Comparison of ENCODE assay signal across 13 mouse cellular contexts in genomic region chr1:134320691-134321301, GRCm38 (mm10). TPM values are rescaled to one million over a fixed set of nuclear protein-coding genes. Genes with fewer than 3 reads are reported as not detected.
DNase-seq lines count a peak whose midpoint lies in the region; ATAC-seq lines count a peak whose summit lies in the region.
"Had no signal": no experiment of that assay in that cellular context is flagged by ENCODE, and none has a peak within 500 bp of the region (broad histone marks: within the 10 kb centered on the region; RNA-seq: fewer than 3 reads in every experiment).

No protein-coding gene starts in this region.

- H3K9me3 ChIP-seq in forebrain, embryonic 10.5 days = no peaks in the 10 kb centered on the region
- H3K9me3 ChIP-seq in forebrain, embryonic 11.5 days (ENCODE audit: control insufficient read depth, low read length) = no peaks in the 10 kb centered on the region
- H3K9me3 ChIP-seq in hindbrain, embryonic 15.5 days = no peaks in the 10 kb centered on the region
- H3K9me3 ChIP-seq: G1E had no signal

- H3K36me3 ChIP-seq in forebrain, embryonic 10.5 days (replicated peaks) = no peaks in the 10 kb centered on the region
- H3K36me3 ChIP-seq in forebrain, embryonic 11.5 days (ENCODE audit: control insufficient read depth, insufficient read depth, low read length) = no peaks in the 10 kb centered on the region
- peaks cover 12% of the 10 kb centered on the region; the same call in 1 of the 2 replicates for H3K36me3 ChIP-seq in hindbrain, embryonic 15.5 days
- H3K36me3 ChIP-seq: G1E had no signal

- no peak overlapping the region for H3K9ac ChIP-seq in forebrain, embryonic 11.5 days (ENCODE audit: low read length)
- no peak overlapping the region for H3K9ac ChIP-seq in hindbrain, embryonic 15.5 days

- H3K27ac ChIP-seq in forebrain, embryonic 10.5 days = peak overlapping the region; percentile 46; the same call in 1 of the 2 replicates
- H3K27ac ChIP-seq in forebrain, embryonic 11.5 days (ENCODE audit: low read depth, low read length) = no peak overlapping the region
- no peak overlapping the region for H3K27ac ChIP-seq in hindbrain, embryonic 15.5 days (replicated peaks)

- no peaks in the 10 kb centered on the region for H3K27me3 ChIP-seq in forebrain, embryonic 10.5 days (ENCODE audit: poor library complexity, severe bottlenecking)
- no peaks in the 10 kb centered on the region for H3K27me3 ChIP-seq in forebrain, embryonic 11.5 days (ENCODE audit: control insufficient read depth, insufficient read depth, low read length)
- no peaks in the 10 kb centered on the region for H3K27me3 ChIP-seq in hindbrain, embryonic 15.5 days

- ATAC-seq in forebrain, embryonic 11.5 days (replicated peaks; ENCODE audit: low FRiP score) = no peak; the same call in 1 of the 2 replicates
- ATAC-seq in hindbrain, embryonic 15.5 days (ENCODE audit: low FRiP score, low read depth) = peak; percentile 36; the same call in 1 of the 2 replicates
- ATAC-seq: activated CD4-positive, CD25-positive, alpha-beta regulatory T cell, adult 4 months had no signal

- no peak overlapping the region for H3K4me2 ChIP-seq in forebrain, embryonic 11.5 days (ENCODE audit: low read depth, low read length, severe bottlenecking)
- no peak overlapping the region for H3K4me2 ChIP-seq in hindbrain, embryonic 15.5 days

- no peak overlapping the region for H3K4me3 ChIP-seq in forebrain, embryonic 10.5 days
- H3K4me3 ChIP-seq in forebrain, embryonic 11.5 days (ENCODE audit: low read depth, low read length) = no peak overlapping the region
- H3K4me3 ChIP-seq in hindbrain, embryonic 15.5 days = no peak overlapping the region

- H3K4me1 ChIP-seq in forebrain, embryonic 10.5 days = peaks cover 18% of the 10 kb centered on the region
- H3K4me1 ChIP-seq in forebrain, embryonic 11.5 days (replicated peaks; ENCODE audit: control insufficient read depth, insufficient read depth, low read length) = peaks cover 5% of the 10 kb centered on the region
- H3K4me1 ChIP-seq in hindbrain, embryonic 15.5 days (replicated peaks) = peaks cover 5% of the 10 kb centered on the region; the same call in 1 of the 2 replicates

- 76% methylated on average over 14 of the region's 14 CpGs for WGBS in forebrain, embryonic 10.5 days
- WGBS in forebrain, embryonic 11.5 days = 65% methylated on average over 14 of the region's 14 CpGs
- 41% methylated on average over 13 of the region's 14 CpGs for WGBS in hindbrain, embryonic 15.5 days

- no peak for DNase-seq in forebrain, embryonic 10.5 days (ENCODE audit: extremely low spot score, low spot score)
- no peak for DNase-seq in forebrain, embryonic 11.5 days (ENCODE audit: low spot score)
- peak; percentile 42 for DNase-seq in embryo, embryonic 11 days
- peak; percentile 25 for DNase-seq in neural tube, embryonic 10.5 days (ENCODE audit: extremely low spot score, low spot score)
- DNase-seq in frontal cortex, adult 2 months (ENCODE audit: extremely low spot score in 1 of 2, low spot score in 1 of 2) = no peak
- no peak for DNase-seq in right cerebral cortex, adult 2 months (ENCODE audit: low spot score in 2 of 2)
- DNase-seq in ovary, postnatal 14 days (ENCODE audit: low spot score) = no peak
- DNase-seq: cerebellum, postnatal 14 days; heart, postnatal 4 days; kidney, postnatal 25 days had no signal

RNA-seq across cellular contexts. Expression of gene Ppfia4, which starts 11.9 kb away (rescaled TPM):
- 1.6 and 2.1 TPM in 2 replicates for polyA plus RNA-seq in forebrain, embryonic 10.5 days (2016; fragmentation: Nextera tagmentation; extraction: Ambion mirVana)
- polyA plus RNA-seq in forebrain, embryonic 11.5 days (2014; fragmentation: Nextera tagmentation; extraction: Ambion mirVana) = 1.7 and 2.5 TPM in 2 replicates
- polyA plus RNA-seq in hindbrain, embryonic 15.5 days (2015; fragmentation: Nextera tagmentation; extraction: Ambion mirVana) = 26.7 and 28.7 TPM in 2 replicates
- polyA plus RNA-seq in frontal cortex, adult 2 months (2012; rRNA removed) = 49.4 TPM in 2 replicates

RNA-seq across cellular contexts. Expression of gene Myog, which starts 31.0 kb away (rescaled TPM):
- not detected in 2 replicates for polyA plus RNA-seq in forebrain, embryonic 10.5 days (2016; fragmentation: Nextera tagmentation; extraction: Ambion mirVana)
- polyA plus RNA-seq in forebrain, embryonic 11.5 days (2014; fragmentation: Nextera tagmentation; extraction: Ambion mirVana) = not detected in 2 replicates
- polyA plus RNA-seq in hindbrain, embryonic 15.5 days (2015; fragmentation: Nextera tagmentation; extraction: Ambion mirVana) = 0.45 TPM in 1 of 2 replicates, not detected in the other
- polyA plus RNA-seq in frontal cortex, adult 2 months (2012; rRNA removed) = 0.14 and 0.15 TPM in 2 replicates
- polyA plus RNA-seq: activated CD4-positive, CD25-positive, alpha-beta regulatory T cell, adult 4 months; G1E had no signal

RNA-seq across cellular contexts. Expression of gene Tmem183a, which starts 41.0 kb away (rescaled TPM):
- 134 and 136 TPM in 2 replicates for polyA plus RNA-seq in forebrain, embryonic 10.5 days (2016; fragmentation: Nextera tagmentation; extraction: Ambion mirVana)
- polyA plus RNA-seq in forebrain, embryonic 11.5 days (2014; fragmentation: Nextera tagmentation; extraction: Ambion mirVana) = 133 and 145 TPM in 2 replicates
- polyA plus RNA-seq in hindbrain, embryonic 15.5 days (2015; fragmentation: Nextera tagmentation; extraction: Ambion mirVana) = 125 and 126 TPM in 2 replicates
- polyA plus RNA-seq in frontal cortex, adult 2 months (2012; rRNA removed) = 54.0 and 62.4 TPM in 2 replicates

Comparison
In these comparisons a context has a peak if more than half of its experiments do, and no peak if none do; other contexts are left out.
1. DNase-seq: peak in embryo, embryonic 11 days (single experiment) and neural tube, embryonic 10.5 days (single experiment); none in forebrain, embryonic 10.5 days (single experiment), forebrain, embryonic 11.5 days (single experiment), frontal cortex, adult 2 months (0 of 2), right cerebral cortex, adult 2 months (0 of 2) and ovary, postnatal 14 days (single experiment).